Comparison of ENCODE assay signal across 11 mouse cellular contexts in genomic region chr6:52234428-52235140, GRCm38 (mm10). TPM values are rescaled to one million over a fixed set of nuclear protein-coding genes. Genes with fewer than 3 reads are reported as not detected.
DNase-seq lines count a peak whose midpoint lies in the region; ATAC-seq and TF ChIP-seq lines count a peak whose summit lies in the region.
"Had no signal": no experiment of that assay in that cellular context is flagged by ENCODE, and none has a peak within 500 bp of the region (broad histone marks: within the 10 kb centered on the region; RNA-seq: fewer than 3 reads in every experiment).

No protein-coding gene starts in this region.

- no peak overlapping the region for H3K4me2 ChIP-seq in embryonic facial prominence, embryonic 15.5 days (replicated peaks)
- H3K4me2 ChIP-seq in kidney, postnatal 0 days (ENCODE audit: low read length), result peak overlapping the region; percentile 92
- H3K4me2 ChIP-seq in forebrain, embryonic 13.5 days, result no peak overlapping the region

- WGBS in embryonic facial prominence, embryonic 15.5 days, result under 1% methylated on average over 65 of the region's 68 CpGs
- under 1% methylated on average over 63 of the region's 68 CpGs for WGBS in kidney, postnatal 0 days
- WGBS in forebrain, embryonic 13.5 days, result 2% methylated on average over 66 of the region's 68 CpGs

- peak; percentile 93 for DNase-seq in kidney, postnatal 0 days (ENCODE audit: low spot score)
- DNase-seq in testis, postnatal 10 days (ENCODE audit: low spot score), result peak; percentile 41
- DNase-seq in adrenal gland, adult 2 months, result no peak
- DNase-seq: right cerebral cortex, postnatal 14 days had no signal

- no peak for ATAC-seq in megakaryocyte, adult 5-6 weeks (ENCODE audit: poor library complexity, severe bottlenecking)
- ATAC-seq in embryonic facial prominence, embryonic 15.5 days (ENCODE audit: insufficient number of reproducible peaks, low FRiP score, low TSS enrichment, low read depth), result no peak
- ATAC-seq in kidney, postnatal 0 days (replicated peaks; ENCODE audit: low FRiP score, low read depth), result peak; percentile 22
- no peak for ATAC-seq in forebrain, embryonic 13.5 days
- ATAC-seq: forebrain, embryonic 16.5 days had no signal

- peaks cover 5% of the 10 kb centered on the region; the same call in 1 of the 2 replicates for H3K9me3 ChIP-seq in megakaryocyte, embryonic 14.5 days
- H3K9me3 ChIP-seq in embryonic facial prominence, embryonic 15.5 days (replicated peaks), result no peaks in the 10 kb centered on the region
- no peaks in the 10 kb centered on the region for H3K9me3 ChIP-seq in kidney, postnatal 0 days (replicated peaks; ENCODE audit: low read length)
- H3K9me3 ChIP-seq in forebrain, embryonic 13.5 days (replicated peaks), result no peaks in the 10 kb centered on the region

- H3K27ac ChIP-seq in embryonic facial prominence, embryonic 15.5 days (replicated peaks), result no peak overlapping the region
- H3K27ac ChIP-seq in kidney, postnatal 0 days, result peak overlapping the region; percentile 97
- H3K27ac ChIP-seq in forebrain, embryonic 13.5 days, result no peak overlapping the region

- peaks cover 96% of the 10 kb centered on the region for H3K27me3 ChIP-seq in megakaryocyte, embryonic 14.5 days (replicated peaks)
- H3K27me3 ChIP-seq in embryonic facial prominence, embryonic 15.5 days, result peaks cover 95% of the 10 kb centered on the region
- no peaks in the 10 kb centered on the region for H3K27me3 ChIP-seq in kidney, postnatal 0 days (ENCODE audit: insufficient read depth, low read length)
- H3K27me3 ChIP-seq in forebrain, embryonic 13.5 days, result peaks cover 98% of the 10 kb centered on the region

- no peak for TF ChIP-seq CTCF in kidney, postnatal 0 days (IDR thresholded peaks at IDR 0.05; ENCODE audit: low read depth)

- H3K4me1 ChIP-seq in megakaryocyte, embryonic 14.5 days, result peaks cover 44% of the 10 kb centered on the region
- peaks cover 16% of the 10 kb centered on the region for H3K4me1 ChIP-seq in embryonic facial prominence, embryonic 15.5 days
- H3K4me1 ChIP-seq in kidney, postnatal 0 days (replicated peaks; ENCODE audit: insufficient read depth, low read length), result peaks cover 4% of the 10 kb centered on the region; the same call in 1 of the 2 replicates
- H3K4me1 ChIP-seq in forebrain, embryonic 13.5 days, result no peaks in the 10 kb centered on the region

- H3K9ac ChIP-seq in embryonic facial prominence, embryonic 15.5 days, result no peak overlapping the region
- peak overlapping the region; percentile 98 for H3K9ac ChIP-seq in kidney, postnatal 0 days (ENCODE audit: low read depth, low read length)
- no peak overlapping the region for H3K9ac ChIP-seq in forebrain, embryonic 13.5 days

- H3K4me3 ChIP-seq in megakaryocyte, embryonic 14.5 days (replicated peaks), result peak overlapping the region; percentile 85
- H3K4me3 ChIP-seq in embryonic facial prominence, embryonic 15.5 days (replicated peaks), result peak overlapping the region; percentile 13; the same call in 1 of the 2 replicates
- H3K4me3 ChIP-seq in kidney, postnatal 0 days (replicated peaks; ENCODE audit: low read depth, low read length), result peak overlapping the region; percentile 85
- H3K4me3 ChIP-seq in forebrain, embryonic 13.5 days, result no peak overlapping the region

- H3K36me3 ChIP-seq in megakaryocyte, embryonic 14.5 days (replicated peaks; ENCODE audit: low read length), result no peaks in the 10 kb centered on the region
- no peaks in the 10 kb centered on the region for H3K36me3 ChIP-seq in embryonic facial prominence, embryonic 15.5 days
- no peaks in the 10 kb centered on the region; the same call in 1 of the 2 replicates for H3K36me3 ChIP-seq in kidney, postnatal 0 days (ENCODE audit: insufficient read depth, low read length)
- no peaks in the 10 kb centered on the region for H3K36me3 ChIP-seq in forebrain, embryonic 13.5 days (ENCODE audit: poor library complexity, severe bottlenecking)

RNA-seq across cellular contexts. Expression of gene Hoxa9, which starts 3.7 kb away (rescaled TPM):
- 3.8 TPM in 1 of 2 replicates, not detected in the other for polyA plus RNA-seq in megakaryocyte, embryonic 14.5 days (2012; ENCODE audit: insufficient read depth, low replicate concordance)
- total RNA-seq in megakaryocyte, adult 5-6 weeks (2015), result 0.36 and 1.2 TPM in 2 replicates
- 1.5 and 2.0 TPM in 2 replicates for total RNA-seq in megakaryocyte, adult 5-6 weeks (2017)
- 0.13 TPM in 1 of 2 replicates, not detected in the other for polyA plus RNA-seq in embryonic facial prominence, embryonic 15.5 days (2015; fragmentation: Nextera tagmentation; extraction: Ambion mirVana)
- 57.3 and 57.8 TPM in 2 replicates for polyA plus RNA-seq in kidney, postnatal 0 days (2015; fragmentation: Nextera tagmentation; extraction: Ambion mirVana)
- total RNA-seq in adrenal gland, adult 2 months (2021), result 1 to 10 TPM in 1 of 2 experiments, under 1 TPM in 1; 0.75 to 1.6 TPM
- 1.7 and 3.8 TPM in 2 replicates for polyA plus RNA-seq in adrenal gland, adult 2 months (2012; rRNA removed)
- polyA plus RNA-seq in forebrain, embryonic 13.5 days (2015; fragmentation: Nextera tagmentation; extraction: Ambion mirVana), result not detected in 2 replicates
- polyA plus RNA-seq: cerebellum, adult 2 months; forebrain, embryonic 16.5 days had no signal

RNA-seq across cellular contexts. Expression of gene Hoxa10, which starts 6.1 kb away (rescaled TPM):
- polyA plus RNA-seq in megakaryocyte, embryonic 14.5 days (2012; ENCODE audit: insufficient read depth, low replicate concordance), result 0.10 TPM in 1 of 2 replicates, not detected in the other
- total RNA-seq in megakaryocyte, adult 5-6 weeks (2015), result 0.07 TPM in 1 of 2 replicates, not detected in the other
- total RNA-seq in megakaryocyte, adult 5-6 weeks (2017), result 0.11 TPM in 1 of 2 replicates, not detected in the other
- not detected in 2 replicates for polyA plus RNA-seq in embryonic facial prominence, embryonic 15.5 days (2015; fragmentation: Nextera tagmentation; extraction: Ambion mirVana)
- 175 and 183 TPM in 2 replicates for polyA plus RNA-seq in kidney, postnatal 0 days (2015; fragmentation: Nextera tagmentation; extraction: Ambion mirVana)
- total RNA-seq in adrenal gland, adult 2 months (2021), result not detected
- 0.22 TPM in 1 of 2 replicates, not detected in the other for polyA plus RNA-seq in adrenal gland, adult 2 months (2012; rRNA removed)
- polyA plus RNA-seq in forebrain, embryonic 13.5 days (2015; fragmentation: Nextera tagmentation; extraction: Ambion mirVana), result 0.09 TPM in 1 of 2 replicates, not detected in the other
- polyA plus RNA-seq: cerebellum, adult 2 months; forebrain, embryonic 16.5 days had no signal

RNA-seq across cellular contexts. Expression of gene Hoxa11, which starts 11.0 kb away (rescaled TPM):
- polyA plus RNA-seq in megakaryocyte, embryonic 14.5 days (2012; ENCODE audit: insufficient read depth, low replicate concordance), result not detected in 2 replicates
- total RNA-seq in megakaryocyte, adult 5-6 weeks (2015), result not detected in 2 replicates
- not detected in 2 replicates for total RNA-seq in megakaryocyte, adult 5-6 weeks (2017)
- not detected in 2 replicates for polyA plus RNA-seq in embryonic facial prominence, embryonic 15.5 days (2015; fragmentation: Nextera tagmentation; extraction: Ambion mirVana)
- 24.7 and 27.7 TPM in 2 replicates for polyA plus RNA-seq in kidney, postnatal 0 days (2015; fragmentation: Nextera tagmentation; extraction: Ambion mirVana)
- total RNA-seq in adrenal gland, adult 2 months (2021), result not detected
- not detected in 2 replicates for polyA plus RNA-seq in adrenal gland, adult 2 months (2012; rRNA removed)
- 0.12 TPM in 1 of 2 replicates, not detected in the other for polyA plus RNA-seq in forebrain, embryonic 13.5 days (2015; fragmentation: Nextera tagmentation; extraction: Ambion mirVana)
- polyA plus RNA-seq: cerebellum, adult 2 months; forebrain, embryonic 16.5 days; large intestine, adult 2 months had no signal

RNA-seq across cellular contexts. Expression of gene Hoxa7, which starts 12.9 kb away (rescaled TPM):
- polyA plus RNA-seq in megakaryocyte, embryonic 14.5 days (2012; ENCODE audit: insufficient read depth, low replicate concordance), result 2.8 and 3.2 TPM in 2 replicates
- 1.2 and 1.8 TPM in 2 replicates for total RNA-seq in megakaryocyte, adult 5-6 weeks (2015)
- total RNA-seq in megakaryocyte, adult 5-6 weeks (2017), result 0.53 and 0.73 TPM in 2 replicates
- not detected in 2 replicates for polyA plus RNA-seq in embryonic facial prominence, embryonic 15.5 days (2015; fragmentation: Nextera tagmentation; extraction: Ambion mirVana)
- 29.7 and 31.7 TPM in 2 replicates for polyA plus RNA-seq in kidney, postnatal 0 days (2015; fragmentation: Nextera tagmentation; extraction: Ambion mirVana)
- total RNA-seq in adrenal gland, adult 2 months (2021), result 10 to 100 TPM; 15.3 to 30.3 TPM
- 21.3 and 26.8 TPM in 2 replicates for polyA plus RNA-seq in adrenal gland, adult 2 months (2012; rRNA removed)
- not detected in 2 replicates for polyA plus RNA-seq in forebrain, embryonic 13.5 days (2015; fragmentation: Nextera tagmentation; extraction: Ambion mirVana)
- polyA plus RNA-seq: forebrain, embryonic 16.5 days had no signal

RNA-seq across cellular contexts. Expression of gene Gm28308, which starts 21.4 kb away (rescaled TPM):
- not detected in 2 replicates for polyA plus RNA-seq in megakaryocyte, embryonic 14.5 days (2012; ENCODE audit: insufficient read depth, low replicate concordance)
- total RNA-seq in megakaryocyte, adult 5-6 weeks (2015), result not detected in 2 replicates
- total RNA-seq in megakaryocyte, adult 5-6 weeks (2017), result not detected in 2 replicates
- not detected in 2 replicates for polyA plus RNA-seq in embryonic facial prominence, embryonic 15.5 days (2015; fragmentation: Nextera tagmentation; extraction: Ambion mirVana)
- polyA plus RNA-seq in kidney, postnatal 0 days (2015; fragmentation: Nextera tagmentation; extraction: Ambion mirVana), result 0.66 and 2.1 TPM in 2 replicates
- 1 to 10 TPM in 1 of 2 experiments, not detected in 1; 1.0 TPM for total RNA-seq in adrenal gland, adult 2 months (2021)
- polyA plus RNA-seq in adrenal gland, adult 2 months (2012; rRNA removed), result 1.9 and 2.5 TPM in 2 replicates
- polyA plus RNA-seq in forebrain, embryonic 13.5 days (2015; fragmentation: Nextera tagmentation; extraction: Ambion mirVana), result not detected in 2 replicates
- polyA plus RNA-seq: cerebellum, adult 2 months; forebrain, embryonic 16.5 days had no signal

Comparison
In these comparisons a context has a peak if more than half of its experiments do, and no peak if none do; other contexts are left out.
1. RNA of gene Hoxa9, which starts 3.7 kb away (polyA plus RNA-seq): 57.3 to 57.8 TPM in kidney, postnatal 0 days; 3.8 TPM in megakaryocyte, embryonic 14.5 days, 1.7 to 3.8 TPM in adrenal gland, adult 2 months, 0.13 TPM in embryonic facial prominence, embryonic 15.5 days and not detected in forebrain, embryonic 13.5 days; every median in the first group is over 10 times any median in the second.
2. RNA of gene Hoxa10, which starts 6.1 kb away (polyA plus RNA-seq): 175 to 183 TPM in kidney, postnatal 0 days; 0.10 TPM in megakaryocyte, embryonic 14.5 days, 0.09 TPM in forebrain, embryonic 13.5 days, not detected in embryonic facial prominence, embryonic 15.5 days and 0.22 TPM in adrenal gland, adult 2 months; every median in the first group is over 100 times any median in the second.
3. RNA of gene Hoxa11, which starts 11.0 kb away (polyA plus RNA-seq): 24.7 to 27.7 TPM in kidney, postnatal 0 days; 0.12 TPM in forebrain, embryonic 13.5 days, not detected in megakaryocyte, embryonic 14.5 days, not detected in embryonic facial prominence, embryonic 15.5 days and not detected in adrenal gland, adult 2 months; every median in the first group is over 10 times any median in the second.